Mouse (Mus musculus) liver, embryonic 14.5 days (tissue): Measurements from ENCODE around the gene Nhsl2.

Experiments used
- CTCF ChIP-seq: IDR thresholded peaks from 2 replicates; pipeline ENCODE4 v1.5.1; 2016; ENCODE audit warnings: antibody characterized with exemption, low read depth, control low read depth
- EP300 ChIP-seq: IDR thresholded peaks from 2 replicates; pipeline ENCODE4 v1.6.1; 2016; ENCODE audit warnings: antibody characterized with exemption, low read depth

- TF ChIP-seq EP300 (no peak), CTCF (no peak)
These were observed 192.4 kb downstream of the Nhsl2 start for GRCm38 (mm10) chrX:102041562-102041961.
